Comparison of ENCODE assay signal across 11 mouse cellular contexts in the genomic region with DNA sequence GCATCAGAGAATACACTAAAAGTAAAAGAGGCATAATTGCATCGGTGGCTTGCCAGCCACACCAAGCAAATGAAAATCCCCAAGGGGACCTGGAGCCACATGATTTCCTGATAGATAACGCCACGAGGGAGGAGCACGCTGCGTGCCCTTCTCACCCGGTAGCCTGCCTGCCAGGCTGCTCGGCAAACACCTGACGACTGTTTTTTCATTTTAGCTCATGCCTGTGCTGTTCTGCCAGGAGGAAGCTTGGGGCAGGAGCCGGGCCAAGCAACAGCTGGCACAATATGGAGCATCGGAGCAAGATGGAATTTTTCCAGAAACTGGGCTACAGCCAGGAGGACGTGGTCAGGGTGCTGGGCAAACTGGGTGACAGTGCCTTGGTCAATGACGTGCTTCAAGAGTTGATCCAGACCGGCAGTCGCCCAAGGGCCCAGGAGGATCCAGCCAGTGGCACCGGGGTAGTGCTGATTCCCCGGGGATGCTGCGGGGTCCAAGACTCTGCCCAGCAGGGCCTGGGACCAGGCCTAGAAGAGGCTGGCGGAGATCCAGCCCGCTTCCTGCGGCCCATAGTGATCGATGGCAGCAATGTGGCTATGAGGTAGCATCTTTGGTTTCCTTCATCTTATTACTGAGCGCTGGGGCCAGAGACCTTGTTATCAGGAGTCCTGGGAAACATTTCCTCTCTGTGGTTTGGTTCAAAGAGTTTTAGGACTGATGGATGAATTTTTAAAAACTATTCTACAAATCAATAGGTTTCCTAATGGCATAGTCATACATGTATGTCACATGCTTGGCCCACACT. TPM values are rescaled to one million over a fixed set of nuclear protein-coding genes. Genes with fewer than 3 reads are reported as not detected.
DNase-seq lines count a peak whose midpoint lies in the region; ATAC-seq and TF ChIP-seq lines count a peak whose summit lies in the region.
"Had no signal": no experiment of that assay in that cellular context is flagged by ENCODE, and none has a peak within 500 bp of the region (broad histone marks: within the 10 kb centered on the region; RNA-seq: fewer than 3 reads in every experiment).

No protein-coding gene starts in this region.

- H3K27me3 ChIP-seq in hindbrain, postnatal 0 days (ENCODE audit: insufficient read depth, low read length): no peaks in the 10 kb centered on the region
- H3K27me3 ChIP-seq in hindbrain, embryonic 10.5 days (ENCODE audit: insufficient read depth, poor library complexity, severe bottlenecking): no peaks in the 10 kb centered on the region
- no peaks in the 10 kb centered on the region for H3K27me3 ChIP-seq in stomach, postnatal 0 days (ENCODE audit: control insufficient read depth, insufficient read depth, low read length)
- H3K27me3 ChIP-seq: embryonic facial prominence, embryonic 12.5 days; hindbrain, embryonic 15.5 days had no signal

- H3K36me3 ChIP-seq in hindbrain, postnatal 0 days (ENCODE audit: insufficient read depth, low read length): no peaks in the 10 kb centered on the region
- no peaks in the 10 kb centered on the region for H3K36me3 ChIP-seq in hindbrain, embryonic 10.5 days
- no peaks in the 10 kb centered on the region for H3K36me3 ChIP-seq in stomach, postnatal 0 days (ENCODE audit: control insufficient read depth, insufficient read depth, low read length)
- H3K36me3 ChIP-seq: embryonic facial prominence, embryonic 12.5 days; hindbrain, embryonic 15.5 days; lung, embryonic 15.5 days had no signal

- peak; percentile 53; the same call in 1 of the 2 replicates for ATAC-seq in hindbrain, postnatal 0 days
- no peak for ATAC-seq in stomach, postnatal 0 days (ENCODE audit: low FRiP score, low TSS enrichment)

- DNase-seq in hindbrain, postnatal 0 days (ENCODE audit: low spot score): peak; percentile 55
- no peak for DNase-seq in hindbrain, embryonic 10.5 days (ENCODE audit: low spot score)
- DNase-seq in MN1 (ENCODE audit: low spot score): peak; percentile 74
- peak; percentile 53 for DNase-seq in cerebellum, adult 9-10 months
- peak; percentile 62 for DNase-seq in skeletal muscle tissue, adult 2 months (ENCODE audit: low read depth, low spot score)
- DNase-seq in kidney, adult 8-10 months: no peak
- no peak for DNase-seq in stomach, postnatal 0 days (ENCODE audit: low spot score)
- DNase-seq in embryo, embryonic 9.5 days (ENCODE audit: extremely low spot score): no peak

- 59% methylated on average over 22 of the region's 22 CpGs for WGBS in hindbrain, postnatal 0 days
- WGBS in hindbrain, embryonic 10.5 days: 89% methylated on average over 22 of the region's 22 CpGs
- 74% methylated on average over 22 of the region's 22 CpGs for WGBS in stomach, postnatal 0 days

- H3K9me3 ChIP-seq in hindbrain, postnatal 0 days (ENCODE audit: low read length): no peaks in the 10 kb centered on the region
- H3K9me3 ChIP-seq in hindbrain, embryonic 10.5 days: no peaks in the 10 kb centered on the region
- H3K9me3 ChIP-seq in stomach, postnatal 0 days (ENCODE audit: control insufficient read depth, low read length): no peaks in the 10 kb centered on the region
- H3K9me3 ChIP-seq: embryonic facial prominence, embryonic 12.5 days; hindbrain, embryonic 15.5 days; lung, embryonic 15.5 days had no signal

- H3K9ac ChIP-seq in hindbrain, postnatal 0 days (replicated peaks; ENCODE audit: low read length): no peak overlapping the region
- no peak overlapping the region for H3K9ac ChIP-seq in stomach, postnatal 0 days (ENCODE audit: low read length)
- H3K9ac ChIP-seq: embryonic facial prominence, embryonic 12.5 days; hindbrain, embryonic 15.5 days; lung, embryonic 15.5 days had no signal

- no peak overlapping the region for H3K4me2 ChIP-seq in hindbrain, postnatal 0 days (ENCODE audit: low read depth, low read length)
- H3K4me2 ChIP-seq in stomach, postnatal 0 days (replicated peaks; ENCODE audit: low read depth): no peak overlapping the region
- H3K4me2 ChIP-seq: embryonic facial prominence, embryonic 12.5 days; hindbrain, embryonic 15.5 days; lung, embryonic 15.5 days had no signal

- no peak for TF ChIP-seq CTCF in hindbrain, postnatal 0 days (IDR thresholded peaks at IDR 0.05; ENCODE audit: low read depth)
- no peak for TF ChIP-seq CTCF in stomach, postnatal 0 days (IDR thresholded peaks at IDR 0.05; ENCODE audit: low read depth)

- H3K27ac ChIP-seq in hindbrain, postnatal 0 days: no peak overlapping the region
- no peak overlapping the region for H3K27ac ChIP-seq in hindbrain, embryonic 10.5 days
- H3K27ac ChIP-seq in stomach, postnatal 0 days (replicated peaks): no peak overlapping the region
- H3K27ac ChIP-seq: embryonic facial prominence, embryonic 12.5 days; hindbrain, embryonic 15.5 days; lung, embryonic 15.5 days had no signal

- H3K4me1 ChIP-seq in hindbrain, postnatal 0 days (ENCODE audit: insufficient read depth, low read length): no peaks in the 10 kb centered on the region
- no peaks in the 10 kb centered on the region for H3K4me1 ChIP-seq in hindbrain, embryonic 10.5 days (replicated peaks)
- no peaks in the 10 kb centered on the region for H3K4me1 ChIP-seq in stomach, postnatal 0 days (replicated peaks; ENCODE audit: control insufficient read depth, insufficient read depth)
- H3K4me1 ChIP-seq: hindbrain, embryonic 15.5 days had no signal

- no peak for TF ChIP-seq EP300 in stomach, postnatal 0 days (optimal IDR thresholded peaks at IDR 0.05)

- no peak overlapping the region for H3K4me3 ChIP-seq in hindbrain, postnatal 0 days (ENCODE audit: low read length)
- H3K4me3 ChIP-seq in hindbrain, embryonic 10.5 days: no peak overlapping the region
- H3K4me3 ChIP-seq in stomach, postnatal 0 days (ENCODE audit: low read depth, low read length): no peak overlapping the region
- H3K4me3 ChIP-seq: embryonic facial prominence, embryonic 12.5 days; hindbrain, embryonic 15.5 days; lung, embryonic 15.5 days had no signal

RNA-seq across cellular contexts. Expression of a gene that starts 7.5 kb away (rescaled TPM):
- 0.10 TPM in 1 of 2 replicates, not detected in the other for total RNA-seq in hindbrain, postnatal 0 days (2014; rRNA removed)
- 0.23 and 0.28 TPM in 2 replicates for polyA plus RNA-seq in hindbrain, postnatal 0 days (2015; fragmentation: Nextera tagmentation; extraction: Ambion mirVana)
- 0.10 and 0.12 TPM in 2 replicates for polyA plus RNA-seq in hindbrain, embryonic 10.5 days (2016; fragmentation: Nextera tagmentation; extraction: Ambion mirVana)
- 0.17 and 0.28 TPM in 2 replicates for polyA plus RNA-seq in stomach, postnatal 0 days (2015; fragmentation: Nextera tagmentation; extraction: Ambion mirVana)

RNA-seq across cellular contexts. Expression of a gene that starts 47.1 kb away (rescaled TPM):
- total RNA-seq in hindbrain, postnatal 0 days (2014; rRNA removed): 17.9 and 18.0 TPM in 2 replicates
- polyA plus RNA-seq in hindbrain, postnatal 0 days (2015; fragmentation: Nextera tagmentation; extraction: Ambion mirVana): 42.7 and 43.3 TPM in 2 replicates
- polyA plus RNA-seq in hindbrain, embryonic 10.5 days (2016; fragmentation: Nextera tagmentation; extraction: Ambion mirVana): 30.9 and 40.5 TPM in 2 replicates
- 21.3 and 23.3 TPM in 2 replicates for polyA plus RNA-seq in stomach, postnatal 0 days (2015; fragmentation: Nextera tagmentation; extraction: Ambion mirVana)

RNA-seq across cellular contexts. Expression of a gene that starts 47.1 kb away (rescaled TPM):
- 14.6 and 24.2 TPM in 2 replicates for total RNA-seq in hindbrain, postnatal 0 days (2014; rRNA removed)
- 78.8 and 83.6 TPM in 2 replicates for polyA plus RNA-seq in hindbrain, postnatal 0 days (2015; fragmentation: Nextera tagmentation; extraction: Ambion mirVana)
- polyA plus RNA-seq in hindbrain, embryonic 10.5 days (2016; fragmentation: Nextera tagmentation; extraction: Ambion mirVana): 50.9 and 56.0 TPM in 2 replicates
- polyA plus RNA-seq in stomach, postnatal 0 days (2015; fragmentation: Nextera tagmentation; extraction: Ambion mirVana): 88.8 and 95.0 TPM in 2 replicates

Comparison
In these comparisons a context has a peak if more than half of its experiments do, and no peak if none do; other contexts are left out.
1. DNase-seq: peak in hindbrain, postnatal 0 days (single experiment), MN1 (single experiment), cerebellum, adult 9-10 months (single experiment) and skeletal muscle tissue, adult 2 months (single experiment); none in hindbrain, embryonic 10.5 days (single experiment), kidney, adult 8-10 months (0 of 2), stomach, postnatal 0 days (single experiment) and embryo, embryonic 9.5 days (single experiment).